Mouse (Mus musculus) ovary, adult 18-20 months (tissue): ENCODE measurements around the gene Pbx2.

Source experiments
- DNase-seq: peaks from one replicate; pipeline ENCODE4 v3.0.0; 2022; ENCODE audit warnings: low spot score, mixed read lengths

The Pbx2 gene

DNA sequence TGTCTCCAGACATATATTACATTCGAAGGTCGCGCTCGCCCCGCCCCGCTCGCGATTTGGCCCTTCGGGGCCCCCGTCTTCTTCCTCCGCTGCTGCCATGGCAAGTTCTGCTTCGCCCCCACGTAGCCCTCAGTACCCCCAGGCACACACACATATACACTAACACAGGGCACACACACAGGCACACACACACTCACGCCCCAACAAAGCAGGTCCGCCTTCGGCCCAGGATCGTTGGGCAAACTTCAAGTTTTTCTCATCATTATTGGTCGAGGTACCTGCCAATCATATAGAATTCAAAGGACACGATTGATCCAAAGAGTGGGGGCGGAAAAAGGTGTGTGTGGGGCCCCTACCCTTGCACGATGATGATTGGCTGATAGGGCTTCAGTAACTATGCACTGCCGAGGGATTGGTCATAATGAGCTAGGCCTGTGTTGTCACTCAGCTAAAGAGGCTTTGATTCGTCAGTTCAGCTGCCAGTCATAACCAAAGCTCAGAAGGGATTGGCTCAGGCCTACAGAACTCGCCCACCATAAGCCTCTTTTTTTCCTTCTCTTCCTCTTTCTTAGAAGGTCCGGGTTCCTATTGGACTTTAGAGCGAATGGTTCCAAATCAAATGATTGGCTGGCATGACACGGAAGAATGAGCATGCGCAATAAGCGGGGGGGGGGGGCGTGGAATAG lies 12.5 kb downstream of the Pbx2 start, which contains the start of gene Rnf5:
Gene Rnf5 (minus strand): TSS at position 316 of the 686 bp plus-strand sequence.
- DNase-seq, result peak; percentile 99

DNA sequence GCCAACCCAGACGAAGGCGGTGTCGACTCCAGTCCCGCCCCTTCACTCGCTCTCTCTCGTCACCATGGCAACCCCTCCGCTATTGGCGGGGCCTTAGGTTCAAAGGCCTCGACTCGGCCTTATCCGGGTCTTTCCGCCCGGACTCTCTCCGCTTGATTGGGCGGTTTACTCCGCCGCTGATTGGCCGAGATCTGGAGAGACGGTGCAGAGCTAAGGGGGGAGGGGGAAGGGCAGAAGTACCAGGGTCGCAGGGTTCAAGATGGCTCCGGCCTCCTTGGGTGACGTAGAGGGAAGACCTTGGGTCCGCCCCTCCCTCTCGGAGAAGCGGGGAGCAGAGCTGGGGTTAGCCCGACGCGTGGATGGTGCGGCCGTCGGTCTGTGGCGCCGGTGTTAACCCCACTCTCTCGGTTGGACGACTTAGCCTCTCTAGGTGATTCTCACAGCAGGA lies 13.0 kb downstream of the Pbx2 start, which contains the start of gene Agpat1:
Gene Agpat1 (plus strand): TSS at position 202 of the 448 bp plus-strand sequence.
- DNase-seq, result peak; percentile 99

DNA sequence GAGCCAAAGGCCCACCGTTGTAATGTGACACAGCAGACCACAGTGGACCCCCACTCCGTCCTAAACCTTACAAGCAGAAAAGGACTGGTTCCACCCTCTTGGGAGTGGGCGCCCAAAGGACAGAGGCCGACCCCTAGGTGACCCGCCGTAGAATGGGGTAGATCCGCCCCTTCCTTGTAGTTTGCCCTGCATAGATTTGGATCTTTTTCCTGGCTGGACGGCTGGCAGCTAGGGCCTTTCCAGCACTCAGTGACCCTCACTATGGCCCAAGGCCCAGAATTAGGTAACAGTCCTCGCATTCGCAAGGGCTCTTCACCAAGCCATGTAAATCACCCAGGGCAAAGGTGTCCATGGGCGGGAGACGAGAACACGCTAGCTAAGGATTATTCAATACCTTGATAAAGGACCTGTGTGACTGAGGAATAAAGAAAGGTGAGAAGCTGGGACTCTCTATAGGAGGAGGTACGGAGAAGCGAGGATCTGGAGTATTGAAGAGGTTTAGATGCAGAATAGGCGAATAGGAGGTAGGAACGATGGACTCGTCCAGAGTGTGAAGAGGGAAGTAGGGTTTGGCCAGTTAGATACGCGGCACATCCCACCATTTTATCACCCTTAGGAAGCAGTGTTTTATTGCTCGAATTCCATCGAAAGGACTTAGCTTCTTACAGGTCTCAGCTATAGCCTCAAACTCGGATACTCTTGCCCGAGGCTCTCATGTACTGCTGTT lies 13.6 kb downstream of the Pbx2 start:
- DNase-seq, result no peak

DNA sequence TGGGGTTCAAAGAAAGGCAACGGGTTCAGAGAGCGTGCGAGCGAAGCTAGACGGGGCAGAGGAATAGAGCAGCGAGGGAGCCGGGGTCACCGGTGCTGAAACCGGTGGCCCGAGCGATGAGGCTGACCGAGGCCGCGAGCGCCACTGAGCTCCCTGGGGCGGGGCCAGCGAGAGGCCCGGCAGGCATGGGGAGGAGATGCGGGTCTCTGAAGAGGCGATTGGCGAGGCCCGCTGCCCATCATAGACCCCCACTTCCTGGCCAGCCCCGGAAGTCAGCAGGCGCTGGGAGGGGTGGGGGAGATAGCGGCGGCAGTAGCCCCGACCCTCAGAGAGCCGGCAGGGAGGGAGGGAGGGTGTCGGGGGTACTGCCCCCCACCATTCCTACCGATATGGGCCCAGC lies 14.5 kb downstream of the Pbx2 start:
- peak; percentile 95 for DNase-seq

DNA sequence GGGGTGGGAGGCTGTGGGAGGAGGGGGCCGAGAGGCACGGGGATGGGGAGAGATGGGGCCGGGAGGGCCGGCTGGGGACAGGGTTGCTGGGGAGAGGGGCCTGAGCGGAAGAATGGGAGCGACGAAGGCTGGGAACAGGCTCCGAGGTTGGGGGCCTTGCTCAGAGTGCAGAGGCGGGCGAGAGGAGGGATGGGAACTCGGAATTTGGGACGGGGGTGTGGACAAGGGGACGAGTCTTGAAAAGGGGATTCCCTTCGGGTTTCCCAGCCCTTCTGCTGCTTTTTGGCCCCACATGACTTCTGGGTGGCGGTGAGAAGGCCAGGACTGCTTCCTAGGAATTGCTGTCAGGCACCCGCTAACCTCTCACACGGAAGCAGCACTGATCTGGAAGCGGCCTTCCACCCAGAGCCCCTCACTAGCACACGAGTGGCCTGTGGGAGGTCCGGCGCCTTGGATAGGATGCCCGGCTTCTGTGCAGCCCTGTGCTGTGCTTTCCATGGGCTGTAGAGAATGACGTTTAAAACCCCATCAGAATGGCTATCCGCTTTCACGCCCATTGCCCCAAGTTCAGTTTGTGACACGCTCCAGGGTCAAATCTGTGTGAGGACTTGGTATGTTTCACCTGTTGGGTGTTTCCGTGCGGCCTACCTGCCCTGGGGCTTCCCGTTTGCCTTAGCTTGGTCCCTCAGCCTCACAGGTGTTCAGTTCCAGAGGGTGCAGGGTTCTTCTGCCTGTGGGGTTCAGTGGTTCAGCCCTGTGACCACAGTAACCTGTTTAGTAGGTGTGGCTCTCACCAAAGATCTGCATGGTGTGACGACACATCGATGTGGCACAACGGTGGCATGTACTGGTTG lies 15.3 kb downstream of the Pbx2 start:
- DNase-seq, result no peak

DNA sequence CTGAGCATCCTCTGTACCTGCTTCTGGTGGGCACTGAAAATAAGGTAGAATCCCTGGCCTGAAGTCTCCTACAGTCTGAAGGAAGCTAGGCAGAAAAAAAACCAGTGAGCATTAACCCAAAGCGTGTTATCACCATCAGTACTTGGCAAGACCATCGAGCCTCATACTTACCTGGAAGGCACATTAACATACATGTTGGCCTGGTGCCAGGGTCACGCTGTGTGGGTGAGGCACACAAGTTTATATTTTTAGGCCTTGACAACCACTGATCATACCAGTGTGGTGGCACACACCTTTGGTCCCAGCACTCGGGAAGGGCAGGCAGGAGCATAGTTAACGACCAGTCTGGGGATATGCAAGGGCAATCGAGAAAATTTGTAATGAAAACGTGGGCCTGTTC lies 16.9 kb downstream of the Pbx2 start:
- DNase-seq, result no peak

DNA sequence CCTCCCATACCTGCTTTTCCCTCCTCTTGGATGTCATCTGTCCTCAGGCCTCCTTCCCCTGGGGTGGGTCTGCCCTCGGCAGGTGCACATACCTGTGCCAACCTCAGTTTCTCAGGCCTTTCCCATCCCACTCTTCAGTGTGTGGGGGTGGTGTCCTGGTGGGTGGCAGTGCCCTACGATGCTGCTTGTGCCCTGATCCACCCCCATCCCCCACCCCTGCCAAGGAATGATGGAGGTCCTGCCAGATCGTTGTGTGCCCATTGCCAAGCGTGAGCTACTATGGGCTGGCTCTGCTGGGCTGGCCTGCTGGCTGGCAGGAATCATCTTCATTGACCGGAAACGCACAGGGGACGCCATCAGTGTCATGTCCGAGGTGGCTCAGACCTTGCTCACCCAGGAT lies 20.0 kb downstream of the Pbx2 start:
- DNase-seq, result no peak

DNA sequence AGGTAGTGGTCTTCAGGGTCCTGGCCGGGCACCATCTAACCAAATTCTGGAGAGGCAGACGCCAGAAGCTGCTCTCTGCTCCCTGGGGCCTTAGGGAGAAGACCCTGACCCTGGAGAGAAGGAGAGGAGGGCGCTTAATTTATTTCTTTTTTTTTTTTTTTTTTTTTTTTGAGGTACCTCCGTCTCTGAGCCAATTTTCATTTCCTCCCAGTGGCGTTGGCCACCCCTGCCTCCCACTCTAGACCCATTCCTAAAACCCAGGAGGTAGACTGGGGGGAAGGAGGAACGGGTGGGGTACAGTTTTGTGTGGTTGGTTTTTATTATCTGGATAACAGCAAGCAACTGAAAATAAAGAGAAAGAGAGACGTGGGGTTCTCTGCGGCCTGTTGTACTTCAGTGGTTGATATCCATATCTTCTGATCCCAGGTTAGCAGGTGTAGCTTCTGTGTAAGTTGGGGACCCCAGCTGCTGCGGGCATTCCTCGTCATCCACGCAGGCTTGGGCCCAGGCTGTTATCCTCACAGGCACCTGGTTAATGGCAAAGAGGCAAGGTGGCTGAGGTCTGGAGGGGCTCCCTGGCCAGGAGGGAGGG lies 22.1 kb downstream of the Pbx2 start:
- no peak for DNase-seq

DNA sequence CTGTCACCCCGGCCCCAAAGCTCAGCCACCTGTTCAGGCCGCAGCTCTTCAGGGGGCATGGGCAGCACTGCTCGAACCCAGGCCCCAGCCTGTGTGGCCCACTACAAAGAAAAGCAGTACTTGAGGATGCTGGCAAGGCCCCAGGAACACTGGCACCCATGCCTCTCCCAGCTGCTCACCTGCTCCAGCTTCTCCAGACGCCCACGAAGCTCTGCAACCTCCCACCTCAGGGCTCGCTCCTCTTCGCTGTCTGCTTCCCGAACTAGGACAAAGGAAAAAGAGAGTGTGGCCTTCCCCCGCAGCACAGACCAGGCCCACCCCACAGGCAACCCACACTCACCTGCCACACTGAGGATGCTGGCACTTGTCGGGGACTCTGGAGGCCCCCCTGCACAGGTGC lies 22.8 kb downstream of the Pbx2 start:
- no peak for DNase-seq

DNA sequence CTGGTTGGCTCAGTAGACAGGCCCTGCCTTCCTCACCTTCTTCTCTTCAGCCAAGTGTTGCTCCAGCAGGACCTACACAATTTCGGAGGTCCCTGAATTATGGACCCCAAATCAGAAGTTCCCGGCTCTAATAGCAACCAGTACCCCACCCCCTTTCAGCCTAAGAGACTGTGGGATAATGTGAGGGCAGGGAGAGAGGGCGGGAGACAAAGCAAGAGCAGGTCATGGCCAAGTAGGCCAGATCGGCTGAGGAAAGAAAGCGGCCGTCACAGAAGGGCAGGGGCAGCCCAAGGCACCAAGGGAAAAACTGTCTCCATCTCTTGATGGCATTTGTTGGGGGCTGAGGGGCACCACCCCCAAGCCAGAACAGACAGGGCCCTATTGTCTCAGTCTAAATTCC lies 24.8 kb downstream of the Pbx2 start, which contains the start of gene Egfl8:
Gene Egfl8 (minus strand): TSS at position 101 of the 400 bp plus-strand sequence.
- DNase-seq, result no peak

DNA sequence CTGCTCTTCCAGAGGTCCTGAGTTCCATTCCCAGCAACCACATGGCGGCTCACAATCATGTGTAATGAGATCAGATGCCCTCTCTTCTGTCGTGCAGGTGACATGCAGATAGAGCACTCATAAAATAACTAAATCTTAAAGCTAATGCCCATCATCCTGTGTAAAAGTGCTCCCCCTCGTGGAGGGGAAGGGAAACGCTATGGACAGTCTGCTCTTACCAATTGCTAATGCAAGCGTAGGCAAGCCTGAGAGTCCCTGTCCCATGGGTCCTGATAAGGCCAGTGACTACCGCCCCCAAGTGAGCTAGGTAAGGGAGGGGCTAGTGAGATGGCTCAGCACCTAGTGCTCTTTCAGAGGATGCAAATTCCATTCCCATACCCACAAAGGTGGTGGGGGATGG lies 27.9 kb downstream of the Pbx2 start:
- DNase-seq, result no peak

DNA sequence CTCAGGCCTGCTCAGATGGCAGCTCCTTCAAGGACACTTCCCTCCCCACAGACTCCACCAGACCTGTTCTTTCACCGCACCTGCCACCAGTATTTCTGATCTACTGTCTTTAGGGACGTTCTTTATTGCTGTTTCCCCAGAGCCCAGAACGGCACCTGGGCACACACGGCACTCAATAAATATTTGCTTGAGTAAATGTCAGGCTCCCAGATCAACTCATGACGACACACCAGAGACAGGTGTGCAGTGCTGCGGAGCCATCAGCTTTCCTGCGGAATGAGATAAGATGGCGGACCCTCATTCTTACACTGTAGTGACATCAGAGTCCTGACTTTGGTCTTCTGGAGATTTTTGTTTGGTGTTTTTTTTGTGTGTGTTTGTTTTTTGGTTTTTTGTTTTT lies 29.9 kb downstream of the Pbx2 start:
- DNase-seq, result no peak

DNA sequence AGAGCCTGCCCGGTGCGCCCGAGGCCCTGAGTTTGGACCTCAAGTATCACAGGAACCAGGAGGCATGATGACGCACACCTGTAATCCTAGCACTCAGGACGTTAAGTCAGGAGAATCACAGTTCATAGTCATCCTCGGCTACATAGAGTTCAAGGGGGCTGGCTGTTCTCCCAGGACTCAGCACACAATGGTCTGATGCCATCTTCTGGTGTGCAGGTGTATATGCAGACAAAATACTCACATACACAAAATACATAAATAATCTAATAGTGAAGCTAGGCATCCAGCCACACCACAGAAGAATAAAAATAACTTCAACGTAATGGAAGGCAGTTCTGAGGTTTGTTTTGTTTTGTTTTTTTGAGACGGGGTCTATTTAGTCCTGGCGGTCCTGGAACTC lies 32.1 kb downstream of the Pbx2 start:
- no peak for DNase-seq

DNA sequence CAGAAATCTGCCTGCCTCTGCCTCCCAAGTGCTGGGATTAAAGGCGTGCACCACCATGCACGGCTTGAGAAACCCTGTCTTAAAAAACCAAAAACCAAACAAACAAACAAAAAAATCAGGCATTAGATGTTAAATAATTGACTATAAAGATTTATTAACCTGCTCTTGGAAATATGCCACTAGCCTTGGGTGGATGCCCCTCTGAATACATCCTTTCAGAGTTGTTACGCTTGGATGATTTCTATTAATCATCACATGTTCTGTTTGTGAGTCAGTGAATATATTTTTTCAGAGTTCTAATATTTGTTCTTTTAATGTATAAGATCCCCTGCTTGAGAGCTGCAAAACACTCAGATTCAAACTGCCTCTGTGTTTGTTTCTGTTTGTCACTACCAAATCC lies 33.9 kb downstream of the Pbx2 start:
- no peak for DNase-seq

DNA sequence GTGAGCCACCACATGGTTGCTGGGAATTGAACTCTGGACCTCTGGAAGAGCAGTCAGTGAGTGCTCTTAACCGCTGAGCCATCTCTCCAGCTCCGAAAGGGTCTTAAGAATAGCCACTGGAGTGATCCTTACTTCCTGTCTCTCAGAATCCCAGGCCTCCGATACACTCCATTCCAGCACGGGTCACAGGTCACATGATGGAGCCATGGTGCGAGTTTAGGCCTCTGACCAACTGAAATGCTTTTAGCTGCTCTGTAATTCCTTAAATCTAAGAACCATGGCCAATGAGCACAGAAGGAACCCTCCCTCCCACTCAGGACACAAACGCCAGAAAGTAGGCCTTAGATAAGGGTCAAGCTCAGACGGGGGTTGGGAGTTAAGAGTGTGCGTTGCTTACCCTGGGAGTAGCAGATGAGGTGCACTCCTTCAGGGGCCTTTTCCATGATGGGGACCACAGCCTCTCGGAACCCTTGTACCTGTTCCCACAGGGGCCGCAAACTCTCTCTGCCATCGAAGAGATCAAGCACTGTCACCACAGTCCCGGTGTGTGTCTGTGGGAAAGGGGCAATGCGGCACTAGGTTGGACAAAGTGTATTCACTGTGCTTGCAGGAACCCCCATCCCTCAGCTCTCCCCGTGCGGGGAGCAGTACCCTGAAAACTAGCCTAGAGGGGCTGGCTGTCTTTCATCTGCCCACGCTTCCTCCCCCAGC lies 35.2 kb downstream of the Pbx2 start:
- DNase-seq, result no peak

DNA sequence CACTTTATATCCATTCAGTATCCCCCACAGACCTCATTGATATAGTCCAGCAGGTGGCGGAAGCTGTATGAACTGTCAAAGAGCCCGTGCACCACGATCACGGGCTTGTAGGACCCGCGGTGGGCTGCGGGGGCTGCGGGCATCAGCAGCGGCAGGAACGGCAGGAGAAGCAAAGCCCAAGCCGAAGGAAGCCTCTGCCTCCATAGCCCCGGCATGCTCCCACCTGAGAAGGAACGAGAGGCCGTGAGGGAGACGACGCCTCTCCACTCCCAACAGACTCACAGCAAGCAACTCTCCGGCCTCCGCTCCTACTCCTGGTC lies 35.7 kb downstream of the Pbx2 start:
- no peak for DNase-seq

DNA sequence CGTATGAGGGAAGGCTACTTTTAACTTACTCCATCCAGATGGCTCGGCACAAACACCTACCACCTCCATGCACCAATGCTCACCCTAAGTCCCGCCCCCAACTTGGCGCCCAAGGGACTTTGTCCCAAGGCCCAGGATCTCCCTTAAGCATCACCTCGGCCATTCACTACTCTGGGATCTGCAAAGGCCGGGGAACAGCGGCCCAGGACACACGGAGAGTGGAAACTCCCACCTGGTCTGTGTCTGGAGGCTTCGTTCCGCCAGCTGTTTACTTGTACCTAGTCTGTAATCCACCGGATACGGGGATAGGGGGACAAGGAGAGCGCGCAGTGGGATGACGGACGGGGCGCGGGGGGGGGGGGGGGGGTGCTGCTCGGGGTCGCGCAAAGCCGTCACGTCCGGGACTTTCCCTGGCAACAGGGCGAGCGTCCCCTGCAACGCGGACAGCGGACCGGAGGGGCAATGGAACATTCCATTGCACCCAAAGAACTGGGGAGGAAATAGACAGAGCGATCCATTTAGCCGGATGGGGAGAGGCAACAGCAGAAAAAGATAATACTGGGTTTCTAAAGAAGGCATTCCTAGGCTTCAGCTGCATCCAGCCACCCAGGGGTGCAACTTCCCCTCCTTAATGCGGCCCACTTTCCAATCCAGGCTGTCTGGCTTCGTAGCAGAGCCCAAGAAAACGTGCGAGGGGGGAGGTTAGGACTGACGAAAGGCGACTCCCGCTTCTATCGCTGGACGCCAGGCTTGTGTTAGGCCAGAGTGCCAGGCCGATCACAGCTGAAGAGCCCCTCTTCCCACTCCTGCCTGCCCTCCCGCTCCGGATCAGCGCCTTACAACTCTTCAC lies 36.3 kb downstream of the Pbx2 start:
- DNase-seq, result peak; percentile 84

DNA sequence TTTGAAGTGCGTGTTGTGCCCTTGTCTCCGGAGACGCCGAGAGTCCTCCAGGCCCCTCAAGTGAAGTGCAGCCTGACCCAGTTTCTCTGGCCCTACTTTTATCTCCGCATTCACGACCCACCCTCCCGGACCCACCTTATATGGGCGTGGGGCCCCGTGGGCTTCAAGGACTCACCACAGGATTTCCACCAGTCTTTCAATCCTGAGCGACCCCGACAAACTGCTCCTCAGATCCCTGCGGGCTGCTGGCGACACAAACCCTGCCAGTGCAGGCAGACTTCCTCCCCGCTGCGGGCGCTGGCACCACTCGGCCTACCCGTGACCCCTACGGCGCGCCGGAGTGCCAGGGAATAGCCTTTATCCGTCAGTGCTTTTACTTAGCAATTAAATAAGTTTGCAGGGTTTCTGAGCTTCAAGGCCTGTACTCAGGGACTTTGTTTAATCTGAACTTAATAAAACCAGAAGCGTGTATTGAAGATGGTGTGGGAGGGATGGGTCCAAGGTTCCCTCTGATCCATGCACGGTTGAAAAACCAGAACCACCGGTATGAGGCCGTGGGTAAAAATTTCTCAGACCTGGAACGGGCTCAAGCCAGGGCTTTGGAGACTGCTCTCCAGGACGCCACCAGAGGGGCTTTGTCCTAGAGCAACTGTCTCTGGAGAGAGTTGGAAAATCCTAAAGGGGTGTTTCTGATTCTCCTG lies 37.0 kb downstream of the Pbx2 start, which contains the start of gene Ppt2:
Gene Ppt2 (minus strand): TSS at position 568 of the 701 bp plus-strand sequence.
- DNase-seq, result no peak

DNA sequence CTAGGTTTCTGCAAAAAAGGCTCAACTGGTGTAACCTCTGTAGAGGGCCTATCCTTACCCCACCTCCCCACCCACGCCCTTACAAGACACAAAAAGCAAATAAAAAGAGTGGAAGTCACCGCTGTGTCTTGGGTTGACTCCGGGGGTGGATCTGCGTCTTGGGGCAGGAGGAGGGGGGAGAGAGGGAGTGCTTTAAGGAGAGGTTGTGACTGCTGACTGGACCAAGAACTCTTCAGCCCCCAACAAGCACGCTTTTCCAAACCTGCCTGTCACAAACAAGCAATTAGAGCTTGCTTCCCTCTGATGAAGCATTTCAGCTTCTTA lies 37.5 kb downstream of the Pbx2 start:
- DNase-seq, result no peak

DNA sequence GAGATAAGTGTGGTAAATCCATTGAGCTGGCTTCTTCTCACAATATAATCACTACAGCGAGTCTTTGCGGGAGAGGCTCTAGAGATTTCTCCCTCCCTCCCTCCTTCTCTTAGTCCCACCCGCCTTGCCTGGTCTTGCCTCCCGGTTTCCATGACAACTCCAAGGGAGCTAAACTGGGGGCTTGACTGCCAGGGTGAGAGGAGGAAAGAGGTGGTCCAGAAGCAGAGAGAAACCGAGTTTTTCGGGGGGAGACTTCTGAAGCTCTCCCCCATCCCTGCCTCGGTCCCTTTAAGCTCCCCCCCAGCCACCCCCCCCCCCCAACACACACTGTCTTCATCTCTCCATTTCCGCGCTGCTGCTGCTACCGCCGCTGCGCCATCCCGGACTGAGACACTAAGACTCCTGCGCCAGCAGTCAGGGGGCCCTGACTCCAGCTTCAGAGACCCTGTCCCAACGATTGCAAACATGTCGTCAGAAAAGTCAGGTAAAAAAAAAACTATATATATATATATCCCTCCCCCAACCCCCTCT lies 38.2 kb downstream of the Pbx2 start, which contains the start of gene Prrt1:
Gene Prrt1 (plus strand): TSS at position 313 of the 531 bp plus-strand sequence.
- no peak for DNase-seq
